Mouse (Mus musculus): ENCODE measurements around the gene Cma2.
"Not testable (repeated sequence)": the region's sequence is repeated elsewhere in the genome, so short reads cannot be mapped to it uniquely, and the experiment has no call there.

DNA sequence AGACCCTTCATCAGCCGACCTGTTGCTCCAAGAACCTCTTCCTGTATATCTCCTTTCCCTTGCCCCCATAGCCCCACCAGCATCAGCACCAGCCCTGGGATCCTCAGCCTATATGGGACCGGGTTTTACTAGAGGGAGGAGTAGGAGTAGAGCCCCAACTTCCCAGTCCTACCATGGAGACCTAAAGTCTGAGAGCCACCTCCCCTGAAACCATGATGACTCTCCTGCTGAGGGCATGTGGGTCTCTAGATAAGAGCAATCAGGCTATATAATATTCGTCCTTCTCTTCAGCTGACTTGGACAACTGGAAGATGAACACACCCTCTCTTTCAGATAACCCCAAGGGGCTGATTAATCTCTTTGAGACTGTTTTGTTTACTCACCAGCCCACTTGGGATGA, 36.7 kb downstream of the Cma2 start:
- not testable (repeated sequence) for TF ChIP-seq ZC3H11A (IDR thresholded peaks at IDR 0.05; ENCODE audit: low read depth, low read length); SMC3 (IDR thresholded peaks at IDR 0.05; ENCODE audit: low read depth, low read length); ZKSCAN1 (IDR thresholded peaks at IDR 0.05; ENCODE audit: low read depth, low read length); RCOR1 (IDR thresholded peaks at IDR 0.05; ENCODE audit: low read depth, low read length); GABPA (IDR thresholded peaks at IDR 0.05; ENCODE audit: low read depth, low read length); CTCF (IDR thresholded peaks at IDR 0.05 in 2 of 3, conservative IDR thresholded peaks at IDR 0.05 in 1 of 3; ENCODE audit: control insufficient read depth in 1 of 3, insufficient read depth in 1 of 3, low read depth in 2 of 3, low read length in 3 of 3, poor library complexity in 1 of 3, severe bottlenecking in 1 of 3); MAFK (IDR thresholded peaks at IDR 0.05; ENCODE audit: borderline replicate concordance, low read depth, low read length); MYC (IDR thresholded peaks at IDR 0.05; ENCODE audit: low read depth, low read length); POLR2A (IDR thresholded peaks at IDR 0.05; ENCODE audit: control insufficient read depth in 1 of 2, insufficient read depth in 1 of 2, low read depth in 1 of 2, low read length in 2 of 2, poor library complexity in 1 of 2); USF1 (IDR thresholded peaks at IDR 0.05; ENCODE audit: low read depth, low read length); EP300 (IDR thresholded peaks at IDR 0.05; ENCODE audit: low read depth in 1 of 2, low read length in 2 of 2); RAD21 (IDR thresholded peaks at IDR 0.05; ENCODE audit: low read depth, low read length)
- peak; percentile 36; the same call in 1 of the 2 replicates for TF ChIP-seq ETS1 (IDR thresholded peaks at IDR 0.05; ENCODE audit: low read depth, low read length)
- TF ChIP-seq GATA1 (IDR thresholded peaks at IDR 0.05; ENCODE audit: low read depth, low read length): peak; percentile 32; the same call in 1 of the 2 replicates

All from MEL (cell line).